Mouse (Mus musculus): ENCODE data around the gene Has3.
A peak's percentile ranks its signal among the peaks of the same experiment; 100 is the strongest.

DNA sequence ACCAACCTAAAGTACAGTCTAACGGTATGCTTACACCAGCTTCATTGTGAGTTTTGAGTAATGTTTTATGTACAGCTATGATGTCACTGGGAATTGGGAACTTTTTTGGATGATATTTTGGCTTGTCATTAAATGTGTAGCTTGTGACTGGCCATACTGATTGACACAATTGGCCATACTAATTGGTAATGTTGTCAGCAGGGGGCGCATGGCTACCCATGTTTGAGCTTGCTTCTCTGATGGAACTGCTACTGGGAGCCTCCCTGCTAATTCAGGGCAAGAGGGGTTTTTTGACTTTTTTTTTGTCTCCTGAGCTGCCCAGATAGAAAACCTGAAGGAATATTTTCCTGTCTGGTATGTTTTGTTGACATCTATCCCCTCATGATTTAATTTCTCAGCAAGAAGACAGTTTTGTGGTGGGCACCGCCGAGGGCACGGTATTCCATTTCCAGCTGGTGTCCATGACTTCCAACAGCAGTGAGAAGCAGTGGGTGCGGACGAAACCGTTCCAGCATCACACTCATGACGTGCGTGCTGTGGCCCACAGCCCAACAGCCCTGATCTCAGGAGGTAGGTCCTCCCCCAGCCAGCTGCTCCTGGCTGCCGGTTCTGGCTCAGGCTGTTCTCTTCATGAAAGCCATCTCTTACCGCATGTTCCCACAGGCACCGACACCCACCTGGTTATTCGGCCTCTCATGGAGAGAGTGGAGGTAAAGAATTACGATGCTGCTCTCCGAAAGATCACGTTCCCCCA, 35.9 kb downstream of the Has3 start:
- TF ChIP-seq CTCF (IDR thresholded peaks at IDR 0.05; ENCODE audit: low read depth, low read length) (peak; percentile 42), POLR2A (IDR thresholded peaks at IDR 0.05; ENCODE audit: insufficient read depth, low read length) (no peak), EP300 (IDR thresholded peaks at IDR 0.05; ENCODE audit: insufficient read depth, low read depth, low read length) (no peak)
